Mouse (Mus musculus) kidney, adult 2 months (tissue): Measurements from ENCODE around the gene Gm128.

Experiments used
- CTCF ChIP-seq: fragments of 200-500 bp; conservative IDR thresholded peaks from 2 replicates; pipeline ENCODE4 v1.5.1; 2011; ENCODE audit warnings: low read depth, mild to moderate bottlenecking, control low read depth, low read length, moderate library complexity, mixed read lengths; ENCODE audit not compliant: insufficient read depth, insufficient read length
- POLR2A ChIP-seq: fragments of 200-500 bp; IDR thresholded peaks from one replicate; pipeline ENCODE4 v1.6.1; 2011; ENCODE audit warnings: low read depth, low read length, control low read depth

GRCm38 (mm10) chr3:95263089-95263739 is 21.8 kb upstream of the Gm128 start:
- TF ChIP-seq CTCF (peak; percentile 88), POLR2A (no peak)
